Mouse (Mus musculus) large intestine, adult 2 months (tissue): ENCODE measurements around the gene Gimap8. TPM values are rescaled to one million over a fixed set of nuclear protein-coding genes. Genes with fewer than 3 reads are reported as not detected.

Experiments used
- DNase-seq: peaks from one replicate; pipeline ENCODE4 v3.0.0-alpha.2; 2012; ENCODE audit warnings: low read depth, low spot score
- WGBS: fragments of 180-500 bp; shearing (Covaris S2); methylation state at CpG from one replicate; pipeline ENCODE4 v1.1.7; 2018; 5-methylcytosine and 5-hydroxymethylcytosine counted together
- polyA plus RNA-seq: library from polyadenylated mRNA; depleted of rRNA; stranded (reverse); fragments of >200 nt; gene quantifications from 2 replicates; pipeline ENCODE4 v1.2.3, GENCODE M21; 2012

Gene Gimap8
- polyA plus RNA-seq, 1 experiment, result 2.6 TPM

GRCm38 (mm10) chr6:48635105-48635504, 11.9 kb upstream of the Gimap8 start:
- WGBS, result 89% methylated on average over 2 of the region's 2 CpGs
- no peak for DNase-seq

GRCm38 (mm10) chr6:48636515-48636914, 10.5 kb upstream of the Gimap8 start:
- DNase-seq, result no peak
- WGBS, result 86% methylated on average over 6 of the region's 6 CpGs

- no peak for DNase-seq
- 64% methylated on average over 6 of the region's 6 CpGs for WGBS
Observed at GRCm38 (mm10) chr6:48637811-48638500, 9.1 kb upstream of the Gimap8 start.

GRCm38 (mm10) chr6:48638553-48638952, 8.5 kb upstream of the Gimap8 start:
- no peak for DNase-seq
- 58% methylated on average over 2 of the region's 2 CpGs for WGBS

GRCm38 (mm10) chr6:48641391-48641790, 5.6 kb upstream of the Gimap8 start:
- 70% methylated on average over 6 of the region's 6 CpGs for WGBS

GRCm38 (mm10) chr6:48642764-48643292, 4.2 kb upstream of the Gimap8 start:
- peak; percentile 59 for DNase-seq
- 17% methylated on average over 4 of the region's 4 CpGs for WGBS

More at GRCm38 (mm10) chr6:48641391-48641790, 5.6 kb upstream of the Gimap8 start:
- no peak for DNase-seq

GRCm38 (mm10) chr6:48645660-48646308, 1.2 kb upstream of the Gimap8 start:
- DNase-seq, result no peak
- 4% methylated on average over 12 of the region's 12 CpGs for WGBS

- WGBS, result 85% methylated on average over 4 of the region's 4 CpGs
- DNase-seq, result no peak
Observed at GRCm38 (mm10) chr6:48646309-48646690, 734 bp upstream of the Gimap8 start.

- 65% methylated on average over 2 of the region's 2 CpGs for WGBS
- DNase-seq, result no peak
Observed at GRCm38 (mm10) chr6:48647611-48648010, 577 bp downstream of the Gimap8 start.

GRCm38 (mm10) chr6:48648779-48649178, 1.7 kb downstream of the Gimap8 start:
- WGBS, result 89% methylated on average over 4 of the region's 4 CpGs
- no peak for DNase-seq

GRCm38 (mm10) chr6:48650041-48650440, 3.0 kb downstream of the Gimap8 start:
- DNase-seq, result no peak
- 91% methylated on average over 9 of the region's 9 CpGs for WGBS

- no peak for DNase-seq
- WGBS, result 83% methylated on average over 5 of the region's 5 CpGs
Observed at GRCm38 (mm10) chr6:48658721-48659120, 11.7 kb downstream of the Gimap8 start.

- DNase-seq, result no peak
- WGBS, result 57% methylated on average over 4 of the region's 4 CpGs
Observed at GRCm38 (mm10) chr6:48664750-48665149, 17.7 kb downstream of the Gimap8 start.

GRCm38 (mm10) chr6:48665471-48665870, 18.4 kb downstream of the Gimap8 start:
- no peak for DNase-seq
- WGBS, result 95% methylated on average over 9 of the region's 9 CpGs

GRCm38 (mm10) chr6:48666159-48666586, 19.1 kb downstream of the Gimap8 start:
- 9% methylated on average over 7 of the region's 7 CpGs for WGBS
- DNase-seq, result no peak

GRCm38 (mm10) chr6:48668022-48668421, 21.0 kb downstream of the Gimap8 start:
- no peak for DNase-seq

GRCm38 (mm10) chr6:48669446-48669969, 22.5 kb downstream of the Gimap8 start:
- DNase-seq, result no peak
- WGBS, result 55% methylated on average over 2 of the region's 2 CpGs

GRCm38 (mm10) chr6:48674291-48675058, 27.4 kb downstream of the Gimap8 start:
- WGBS, result 66% methylated on average over 9 of the region's 9 CpGs

GRCm38 (mm10) chr6:48675400-48675930, 28.4 kb downstream of the Gimap8 start:
- DNase-seq, result no peak
- WGBS, result 22% methylated on average over 10 of the region's 10 CpGs

More at GRCm38 (mm10) chr6:48674291-48675058, 27.4 kb downstream of the Gimap8 start:
- DNase-seq, result no peak
